Comparison of ENCODE assay signal across 8 mouse cellular contexts in genomic region chr9:23212303-23212702, GRCm38 (mm10). TPM values are rescaled to one million over a fixed set of nuclear protein-coding genes. Genes with fewer than 3 reads are reported as not detected.
DNase-seq lines count a peak whose midpoint lies in the region; ATAC-seq lines count a peak whose summit lies in the region.

No protein-coding gene starts in this region.

- no peaks in the 10 kb centered on the region for H3K9me3 ChIP-seq in embryonic facial prominence, embryonic 10.5 days
- H3K9me3 ChIP-seq in heart, embryonic 10.5 days: no peaks in the 10 kb centered on the region
- no peaks in the 10 kb centered on the region for H3K9me3 ChIP-seq in kidney, embryonic 16.5 days (ENCODE audit: low read length)
- H3K9me3 ChIP-seq in liver, embryonic 11.5 days (ENCODE audit: control insufficient read depth, low read length): no peaks in the 10 kb centered on the region
- H3K9me3 ChIP-seq in neural tube, embryonic 11.5 days (ENCODE audit: control insufficient read depth, low read length): no peaks in the 10 kb centered on the region
- H3K9me3 ChIP-seq in stomach, embryonic 14.5 days (ENCODE audit: control insufficient read depth, low read depth, low read length): no peaks in the 10 kb centered on the region

- peak; percentile 39 for DNase-seq in 3134 (ENCODE audit: extremely low read depth, insufficient read length, low spot score)
- DNase-seq in adrenal gland, postnatal 14 days: peak; percentile 85
- DNase-seq in embryonic facial prominence, embryonic 10.5 days (ENCODE audit: low spot score): peak; percentile 84
- peak; percentile 87 for DNase-seq in heart, embryonic 10.5 days (ENCODE audit: low spot score)
- no peak for DNase-seq in liver, embryonic 11.5 days (ENCODE audit: low spot score)
- DNase-seq in neural tube, embryonic 11.5 days (ENCODE audit: low spot score): peak; percentile 82

- peaks cover 25% of the 10 kb centered on the region; the same call in 1 of the 2 replicates for H3K27me3 ChIP-seq in embryonic facial prominence, embryonic 10.5 days (replicated peaks; ENCODE audit: low read depth, poor library complexity, severe bottlenecking)
- H3K27me3 ChIP-seq in heart, embryonic 10.5 days (ENCODE audit: insufficient read depth, poor library complexity, severe bottlenecking): no peaks in the 10 kb centered on the region
- no peaks in the 10 kb centered on the region for H3K27me3 ChIP-seq in kidney, embryonic 16.5 days (ENCODE audit: insufficient read depth, low read length)
- H3K27me3 ChIP-seq in liver, embryonic 11.5 days (replicated peaks; ENCODE audit: control insufficient read depth, insufficient read depth, low read length): no peaks in the 10 kb centered on the region
- H3K27me3 ChIP-seq in neural tube, embryonic 11.5 days (ENCODE audit: control insufficient read depth, insufficient read depth, low read length): no peaks in the 10 kb centered on the region
- H3K27me3 ChIP-seq in stomach, embryonic 14.5 days (ENCODE audit: control insufficient read depth, insufficient read depth, low read length): no peaks in the 10 kb centered on the region

- H3K27ac ChIP-seq in embryonic facial prominence, embryonic 10.5 days (replicated peaks): no peak overlapping the region
- 0 out of 2 replicates have a peak overlapping the region, but pooled peaks have one; percentile 5 for H3K27ac ChIP-seq in heart, embryonic 10.5 days
- H3K27ac ChIP-seq in kidney, embryonic 16.5 days (ENCODE audit: low read length): no peak overlapping the region
- H3K27ac ChIP-seq in liver, embryonic 11.5 days (ENCODE audit: low read depth, low read length): no peak overlapping the region
- no peak overlapping the region for H3K27ac ChIP-seq in neural tube, embryonic 11.5 days (ENCODE audit: low read depth, low read length)
- H3K27ac ChIP-seq in stomach, embryonic 14.5 days (ENCODE audit: low read length): no peak overlapping the region

- no peaks in the 10 kb centered on the region for H3K36me3 ChIP-seq in embryonic facial prominence, embryonic 10.5 days (replicated peaks)
- no peaks in the 10 kb centered on the region for H3K36me3 ChIP-seq in heart, embryonic 10.5 days
- H3K36me3 ChIP-seq in kidney, embryonic 16.5 days (ENCODE audit: insufficient read depth, low read length): no peaks in the 10 kb centered on the region
- no peaks in the 10 kb centered on the region for H3K36me3 ChIP-seq in liver, embryonic 11.5 days (ENCODE audit: control insufficient read depth, insufficient read depth, low read length)
- no peaks in the 10 kb centered on the region for H3K36me3 ChIP-seq in neural tube, embryonic 11.5 days (ENCODE audit: control insufficient read depth, insufficient read depth, low read length)
- no peaks in the 10 kb centered on the region for H3K36me3 ChIP-seq in stomach, embryonic 14.5 days (ENCODE audit: control insufficient read depth, insufficient read depth, low read length)

- no peak overlapping the region for H3K4me3 ChIP-seq in embryonic facial prominence, embryonic 10.5 days
- no peak overlapping the region for H3K4me3 ChIP-seq in heart, embryonic 10.5 days
- H3K4me3 ChIP-seq in kidney, embryonic 16.5 days (ENCODE audit: low read length): no peak overlapping the region
- H3K4me3 ChIP-seq in liver, embryonic 11.5 days (ENCODE audit: low read depth, low read length): no peak overlapping the region
- no peak overlapping the region for H3K4me3 ChIP-seq in neural tube, embryonic 11.5 days (ENCODE audit: low read depth, low read length)
- H3K4me3 ChIP-seq in stomach, embryonic 14.5 days (ENCODE audit: low read depth, low read length): no peak overlapping the region

- H3K9ac ChIP-seq in kidney, embryonic 16.5 days (replicated peaks; ENCODE audit: low read length): no peak overlapping the region
- no peak overlapping the region for H3K9ac ChIP-seq in liver, embryonic 11.5 days (ENCODE audit: low read depth, low read length)
- H3K9ac ChIP-seq in neural tube, embryonic 11.5 days (ENCODE audit: low read length): no peak overlapping the region
- H3K9ac ChIP-seq in stomach, embryonic 14.5 days (replicated peaks; ENCODE audit: low read depth, low read length): no peak overlapping the region

- WGBS in embryonic facial prominence, embryonic 10.5 days: 4% methylated on average over 11 of the region's 11 CpGs
- WGBS in heart, embryonic 10.5 days: 6% methylated on average over 11 of the region's 11 CpGs
- 5% methylated on average over 11 of the region's 11 CpGs for WGBS in kidney, embryonic 16.5 days
- 7% methylated on average over 11 of the region's 11 CpGs for WGBS in liver, embryonic 11.5 days
- 7% methylated on average over 11 of the region's 11 CpGs for WGBS in neural tube, embryonic 11.5 days
- 5% methylated on average over 11 of the region's 11 CpGs for WGBS in stomach, embryonic 14.5 days

- H3K4me2 ChIP-seq in kidney, embryonic 16.5 days (replicated peaks; ENCODE audit: low read depth, low read length): no peak overlapping the region
- no peak overlapping the region for H3K4me2 ChIP-seq in liver, embryonic 11.5 days
- H3K4me2 ChIP-seq in neural tube, embryonic 11.5 days (ENCODE audit: low read depth): no peak overlapping the region
- no peak overlapping the region for H3K4me2 ChIP-seq in stomach, embryonic 14.5 days (replicated peaks; ENCODE audit: low read depth, low read length)

- peak; percentile 93 for ATAC-seq in kidney, embryonic 16.5 days (ENCODE audit: low FRiP score, low TSS enrichment)
- ATAC-seq in liver, embryonic 11.5 days (replicated peaks; ENCODE audit: low FRiP score): 0 out of 2 replicates have a peak, but pooled peaks have one; percentile 43
- ATAC-seq in neural tube, embryonic 11.5 days (ENCODE audit: insufficient read depth, low FRiP score, low TSS enrichment): peak; percentile 76; the same call in 1 of the 2 replicates
- peak; percentile 49; the same call in 1 of the 2 replicates for ATAC-seq in stomach, embryonic 14.5 days (ENCODE audit: insufficient number of reproducible peaks, insufficient read depth, low FRiP score, low read depth)

- H3K4me1 ChIP-seq in embryonic facial prominence, embryonic 10.5 days: 0 out of 2 replicates have a peak, but pooled peaks cover 3% of the 10 kb centered on the region
- no peaks in the 10 kb centered on the region; the same call in 1 of the 2 replicates for H3K4me1 ChIP-seq in heart, embryonic 10.5 days
- no peaks in the 10 kb centered on the region for H3K4me1 ChIP-seq in kidney, embryonic 16.5 days (ENCODE audit: insufficient read depth, low read length)
- no peaks in the 10 kb centered on the region for H3K4me1 ChIP-seq in liver, embryonic 11.5 days (replicated peaks; ENCODE audit: control insufficient read depth, insufficient read depth, low read length)
- no peaks in the 10 kb centered on the region for H3K4me1 ChIP-seq in neural tube, embryonic 11.5 days (ENCODE audit: control insufficient read depth, insufficient read depth, low read length)
- H3K4me1 ChIP-seq in stomach, embryonic 14.5 days (ENCODE audit: control insufficient read depth, insufficient read depth, low read length): no peaks in the 10 kb centered on the region

RNA-seq across cellular contexts. Expression of gene Bmper, which starts 10.6 kb away (rescaled TPM):
- total RNA-seq in adrenal gland, postnatal 14 days (2021): 4.2 and 9.2 TPM in 2 replicates
- polyA plus RNA-seq in embryonic facial prominence, embryonic 10.5 days (2016; fragmentation: Nextera tagmentation; extraction: Ambion mirVana): 2.6 and 4.5 TPM in 2 replicates
- polyA plus RNA-seq in heart, embryonic 10.5 days (2016; fragmentation: Nextera tagmentation; extraction: Ambion mirVana): 11.4 and 14.9 TPM in 2 replicates
- polyA plus RNA-seq in kidney, embryonic 16.5 days (2015; fragmentation: Nextera tagmentation; extraction: Ambion mirVana): 20.3 and 21.0 TPM in 2 replicates
- polyA plus RNA-seq in liver, embryonic 11.5 days (2014; fragmentation: Nextera tagmentation; extraction: Ambion mirVana): 1.6 and 2.2 TPM in 2 replicates
- 10.5 and 11.2 TPM in 2 replicates for polyA plus RNA-seq in neural tube, embryonic 11.5 days (2014; fragmentation: Nextera tagmentation; extraction: Ambion mirVana)
- 6.9 and 7.2 TPM in 2 replicates for polyA plus RNA-seq in stomach, embryonic 14.5 days (2014; fragmentation: Nextera tagmentation; extraction: Ambion mirVana)

Comparison
In these comparisons a context has a peak if more than half of its experiments do, and no peak if none do; other contexts are left out.
1. ATAC-seq: peak in every context shown above with its lines; median percentile 93 in kidney, embryonic 16.5 days; 76 in neural tube, embryonic 11.5 days; 49 in stomach, embryonic 14.5 days; 43 in liver, embryonic 11.5 days.